Mouse (Mus musculus) heart, postnatal 0 days (tissue): Measurements from ENCODE around the gene Pla2g4d. TPM values are rescaled to one million over a fixed set of nuclear protein-coding genes. Genes with fewer than 3 reads are reported as not detected.
"Not testable (repeated sequence)": the region's sequence is repeated elsewhere in the genome, so short reads cannot be mapped to it uniquely, and the experiment has no call there.

ENCODE experiments used
- ATAC-seq: fragments of 200-750 bp; cut with Nextera tagmentation; 2 replicates; pipeline ENCODE4 v1.8.0; 2017; ENCODE audit warnings: low read depth, moderate number of reproducible peaks, moderate library complexity; ENCODE audit not compliant: insufficient read depth
- DNase-seq: peaks from one replicate; pipeline ENCODE4 v3.0.0-alpha.2; 2016; ENCODE audit warnings: low spot score
- H3K27ac ChIP-seq: fragments of 300-500 bp; sonication (generic); 2 replicates; pipeline ENCODE4 v1.5.1; 2014; ENCODE audit warnings: low read depth, mild to moderate bottlenecking
- H3K27me3 ChIP-seq: fragments of 300-500 bp; sonication (generic); 2 replicates; pipeline ENCODE4 v1.6.1; 2014; ENCODE audit warnings: low read length, mixed read lengths; ENCODE audit not compliant: control insufficient read depth, insufficient read depth
- H3K36me3 ChIP-seq: fragments of 300-500 bp; sonication (generic); replicated peaks from 2 replicates; pipeline ENCODE4 v1.6.1; 2014; ENCODE audit warnings: low read length, mixed read lengths; ENCODE audit not compliant: control insufficient read depth, insufficient read depth
- H3K4me1 ChIP-seq: fragments of 300-500 bp; sonication (generic); 2 replicates; pipeline ENCODE4 v1.6.1; 2014; ENCODE audit warnings: antibody characterized with exemption; ENCODE audit not compliant: control insufficient read depth, insufficient read depth
- H3K4me2 ChIP-seq: fragments of 300-500 bp; sonication (generic); 2 replicates; pipeline ENCODE4 v1.6.1; 2014; ENCODE audit warnings: low read depth, mild to moderate bottlenecking, low read length, moderate library complexity
- H3K4me3 ChIP-seq: fragments of 300-500 bp; sonication (generic); 2 replicates; pipeline ENCODE4 v1.5.1; 2014; ENCODE audit warnings: low read depth, low read length
- H3K9ac ChIP-seq: fragments of 300-500 bp; sonication (generic); replicated peaks from 2 replicates; pipeline ENCODE4 v1.6.1; 2014; ENCODE audit warnings: low read depth, low read length, mixed read lengths
- H3K9me3 ChIP-seq: fragments of 300-500 bp; sonication (generic); replicated peaks from 2 replicates; pipeline ENCODE4 v1.6.1; 2016; ENCODE audit warnings: low read length; ENCODE audit not compliant: control insufficient read depth
- CTCF ChIP-seq: IDR thresholded peaks from 2 replicates; pipeline ENCODE4 v1.5.1; 2016; ENCODE audit warnings: antibody characterized with exemption, control low read depth, low read depth
- EP300 ChIP-seq: IDR thresholded peaks from 2 replicates; pipeline ENCODE4 v1.6.1; 2016; ENCODE audit warnings: antibody characterized with exemption, low read depth
- WGBS: fragments of 180-500 bp; shearing (Covaris S2); extraction: QIAGEN DNeasy Blood & Tissue Kit; methylation state at CpG from one replicate; pipeline ENCODE4 v1.1.7; 2014; 5-methylcytosine and 5-hydroxymethylcytosine counted together
- polyA plus RNA-seq: library from polyadenylated mRNA; unstranded; fragments of >200 nt; fragmentation: Nextera tagmentation; extraction: Ambion mirVana; gene quantifications from 2 replicates; pipeline ENCODE4 v1.2.1, GENCODE M21; 2015
- total RNA-seq: library from RNA; depleted of rRNA; stranded (reverse); fragments of >200 nt; gene quantifications from 2 replicates; pipeline ENCODE4 v1.2.3, GENCODE M21; 2014; ENCODE audit warnings: low replicate concordance

The Pla2g4d gene
- total and polyA plus RNA-seq, 2 experiments from 2014 or later, result not detected

GRCm38 (mm10) chr2:120243995-120244394 lies 45.0 kb downstream of the Pla2g4d start:
- Histone ChIP-seq H3K4me2 (peak overlapping the region; percentile 75), H3K27me3 (no peaks in the 10 kb centered on the region; the same call in 1 of the 2 replicates), H3K36me3 (no peaks in the 10 kb centered on the region), H3K4me3 (peak overlapping the region; percentile 53), H3K9ac (peak overlapping the region; percentile 55; the same call in 1 of the 2 replicates), H3K9me3 (no peaks in the 10 kb centered on the region), H3K4me1 (peaks cover 9% of the 10 kb centered on the region; the same call in 1 of the 2 replicates), H3K27ac (peak overlapping the region; percentile 76; the same call in 1 of the 2 replicates)
- ATAC-seq (no peak), DNase-seq (no peak)
- WGBS, result 73% methylated on average over 2 of the region's 2 CpGs
- no peak for TF ChIP-seq EP300

GRCm38 (mm10) chr2:120242791-120243467 lies 46.1 kb downstream of the Pla2g4d start:
- Histone ChIP-seq H3K9ac (no peak overlapping the region), H3K4me3 (no peak overlapping the region), H3K9me3 (no peaks in the 10 kb centered on the region), H3K27me3 (no peaks in the 10 kb centered on the region; the same call in 1 of the 2 replicates), H3K36me3 (no peaks in the 10 kb centered on the region), H3K4me1 (peaks cover 9% of the 10 kb centered on the region; the same call in 1 of the 2 replicates), H3K4me2 (peak overlapping the region; percentile 27; the same call in 1 of the 2 replicates), H3K27ac (no peak overlapping the region)
- 77% methylated on average over 5 of the region's 5 CpGs for WGBS
- no peak for DNase-seq
- ATAC-seq, result no peak
- TF ChIP-seq CTCF, result no peak
- TF ChIP-seq EP300, result no peak

- H3K9me3 ChIP-seq, H3K4me1 ChIP-seq, H3K27me3 ChIP-seq, DNase-seq, H3K4me3 ChIP-seq, H3K4me2 ChIP-seq, ATAC-seq, H3K27ac ChIP-seq, H3K36me3 ChIP-seq, H3K9ac ChIP-seq: not testable (repeated sequence)
- 70% methylated on average over 7 of the region's 9 CpGs for WGBS
Measured at GRCm38 (mm10) chr2:120238733-120239132, 50.3 kb downstream of the Pla2g4d start.

- DNase-seq (no peak), ATAC-seq (no peak)
- Histone ChIP-seq H3K4me2 (no peak overlapping the region), H3K4me1 (peaks cover 9% of the 10 kb centered on the region; the same call in 1 of the 2 replicates), H3K4me3 (no peak overlapping the region), H3K27me3 (no peaks in the 10 kb centered on the region), H3K27ac (no peak overlapping the region), H3K9me3 (no peaks in the 10 kb centered on the region), H3K9ac (no peak overlapping the region), H3K36me3 (no peaks in the 10 kb centered on the region)
- TF ChIP-seq CTCF (no peak), EP300 (no peak)
- 77% methylated on average over 5 of the region's 5 CpGs for WGBS
Measured at GRCm38 (mm10) chr2:120237784-120238183, 51.2 kb downstream of the Pla2g4d start.

- Histone ChIP-seq H3K36me3 (no peaks in the 10 kb centered on the region), H3K4me1 (peaks cover 13% of the 10 kb centered on the region; the same call in 1 of the 2 replicates), H3K27ac (peak overlapping the region; percentile 49), H3K27me3 (no peaks in the 10 kb centered on the region), H3K4me2 (no peak overlapping the region), H3K9me3 (no peaks in the 10 kb centered on the region), H3K9ac (no peak overlapping the region), H3K4me3 (no peak overlapping the region)
- TF ChIP-seq EP300, result no peak
- no peak for DNase-seq
- no peak for ATAC-seq
- 59% methylated on average over 3 of the region's 3 CpGs for WGBS
Measured at GRCm38 (mm10) chr2:120235947-120236640, 52.9 kb downstream of the Pla2g4d start.
